Mouse (Mus musculus) E14TG2a.4 (cell line): ENCODE results near the gene Kti12.

Experiments
- H3K27me3 ChIP-seq: 2 replicates; pipeline ENCODE4 v1.6.1; 2014; ENCODE audit warnings: low read length, control low read depth; ENCODE audit not compliant: insufficient read depth
- H3K36me3 ChIP-seq: 2 replicates; pipeline ENCODE4 v1.6.1; 2014; ENCODE audit warnings: low read length, control low read depth; ENCODE audit not compliant: insufficient read depth
- H3K4me1 ChIP-seq: replicated peaks from 2 replicates; pipeline ENCODE4 v1.6.1; 2014; ENCODE audit warnings: low read depth, low read length, control low read depth
- H3K4me3 ChIP-seq: replicated peaks from 2 replicates; pipeline ENCODE4 v1.5.1; 2014; ENCODE audit warnings: mild to moderate bottlenecking, low read length
- H3K9me3 ChIP-seq: 2 replicates; pipeline ENCODE4 v1.6.1; 2014; ENCODE audit warnings: low read length, control low read depth
- CTCF ChIP-seq: conservative IDR thresholded peaks from 2 replicates; pipeline ENCODE4 v1.5.1; 2014; ENCODE audit warnings: low read length
- NANOG ChIP-seq: IDR thresholded peaks from 2 replicates; pipeline ENCODE4 v1.6.1; 2014; ENCODE audit warnings: borderline replicate concordance, low read length, mixed read lengths
- POU5F1 ChIP-seq: IDR thresholded peaks from 2 replicates; pipeline ENCODE4 v1.6.1; 2014; ENCODE audit warnings: low read length, borderline replicate concordance

Gene Kti12

GRCm38 (mm10) chr4:108883815-108884214 is 36.2 kb downstream of the Kti12 start:
- H3K4me3 ChIP-seq: no peak overlapping the region
- H3K4me1 ChIP-seq: peaks cover 21% of the 10 kb centered on the region
- H3K9me3 ChIP-seq: peaks cover 4% of the 10 kb centered on the region; the same call in 1 of the 2 replicates
- H3K27me3 ChIP-seq: peaks cover 49% of the 10 kb centered on the region
- H3K36me3 ChIP-seq: no peaks in the 10 kb centered on the region
- TF ChIP-seq POU5F1 (no peak), NANOG (no peak; the same call in 1 of the 2 replicates), CTCF (no peak)

- no peaks in the 10 kb centered on the region for H3K36me3 ChIP-seq
- peaks cover 29% of the 10 kb centered on the region for H3K27me3 ChIP-seq
- H3K4me1 ChIP-seq: peaks cover 15% of the 10 kb centered on the region
- H3K4me3 ChIP-seq: no peak overlapping the region
- peaks cover 4% of the 10 kb centered on the region; the same call in 1 of the 2 replicates for H3K9me3 ChIP-seq
- TF ChIP-seq POU5F1: no peak
- no peak for TF ChIP-seq CTCF
- no peak for TF ChIP-seq NANOG
These were observed 39.9 kb downstream of the Kti12 start for GRCm38 (mm10) chr4:108887456-108887855.

- Histone ChIP-seq H3K27me3 (peaks cover 11% of the 10 kb centered on the region), H3K4me3 (no peak overlapping the region), H3K4me1 (peaks cover 11% of the 10 kb centered on the region), H3K36me3 (no peaks in the 10 kb centered on the region), H3K9me3 (peaks cover 4% of the 10 kb centered on the region; the same call in 1 of the 2 replicates)
- no peak for TF ChIP-seq CTCF
- no peak for TF ChIP-seq POU5F1
- TF ChIP-seq NANOG: no peak
These were observed 43.3 kb downstream of the Kti12 start for GRCm38 (mm10) chr4:108890876-108891275.
